Mouse (Mus musculus) heart, postnatal 0 days (tissue): ENCODE measurements at regions not wholly inside any gene's neighbourhood (a gene's known extent, or its start where the extent isn't known, plus 50 kb on each side); places are given as distances from the start of the nearest gene placed in this dataset.

Experiments
- CTCF ChIP-seq: IDR thresholded peaks from 2 replicates; pipeline ENCODE4 v1.5.1; 2016; ENCODE audit warnings: antibody characterized with exemption, control low read depth, low read depth
- EP300 ChIP-seq: IDR thresholded peaks from 2 replicates; pipeline ENCODE4 v1.6.1; 2016; ENCODE audit warnings: antibody characterized with exemption, low read depth

GRCm38 (mm10) chr8:126652151-126652550, 58.4 kb upstream of the Irf2bp2 start:
- no peak for TF ChIP-seq CTCF
- TF ChIP-seq EP300 = no peak
